Mouse (Mus musculus) ovary, postnatal 36 days (tissue): ENCODE results near the gene Mrpl37.
"Not testable (repeated sequence)": the region's sequence is repeated elsewhere in the genome, so short reads cannot be mapped to it uniquely, and the experiment has no call there.

Experiments used
- DNase-seq: peaks from one replicate; pipeline ENCODE4 v3.0.0; 2022; ENCODE audit warnings: low spot score, mixed read lengths

Mrpl37 gene

GRCm38 (mm10) chr4:107066252-107067124 is at the start of gene Mrpl37, which contains the start of gene Cyb5rl:
Gene Mrpl37, minus strand, starts transcription at chr4:107066868.
Gene Cyb5rl, plus strand, starts transcription at chr4:107066988.
- peak; percentile 92 for DNase-seq

- no peak for DNase-seq
These were observed 47.6 kb upstream of the Mrpl37 start for GRCm38 (mm10) chr4:107114278-107114677.

- not testable (repeated sequence) for DNase-seq
These were observed 42.5 kb upstream of the Mrpl37 start for GRCm38 (mm10) chr4:107109181-107109580.

GRCm38 (mm10) chr4:107108291-107108731 is 41.6 kb upstream of the Mrpl37 start:
- DNase-seq = peak; percentile 49

- no peak for DNase-seq
These were observed 40.1 kb upstream of the Mrpl37 start for GRCm38 (mm10) chr4:107106777-107107176.

GRCm38 (mm10) chr4:107102220-107102619 is 35.6 kb upstream of the Mrpl37 start:
- DNase-seq = no peak

- DNase-seq = no peak
These were observed 32.3 kb upstream of the Mrpl37 start for GRCm38 (mm10) chr4:107098791-107099525.

GRCm38 (mm10) chr4:107098375-107098774 is 31.7 kb upstream of the Mrpl37 start:
- DNase-seq = no peak

- DNase-seq = peak; percentile 24
These were observed 31.2 kb upstream of the Mrpl37 start for GRCm38 (mm10) chr4:107097871-107098270.

GRCm38 (mm10) chr4:107096841-107097373 is 30.2 kb upstream of the Mrpl37 start, which contains the start of gene Cdcp2:
Gene Cdcp2, plus strand, starts transcription at chr4:107096891.
- DNase-seq = no peak

- DNase-seq = no peak
These were observed 29.4 kb upstream of the Mrpl37 start for GRCm38 (mm10) chr4:107096043-107096442.

- DNase-seq = no peak
These were observed 28.0 kb upstream of the Mrpl37 start for GRCm38 (mm10) chr4:107094484-107095187.

GRCm38 (mm10) chr4:107091696-107092095 is 25.0 kb upstream of the Mrpl37 start:
- peak; percentile 57 for DNase-seq

- no peak for DNase-seq
These were observed 18.2 kb upstream of the Mrpl37 start for GRCm38 (mm10) chr4:107084858-107085257.

GRCm38 (mm10) chr4:107084343-107084742 is 17.7 kb upstream of the Mrpl37 start:
- DNase-seq = no peak

- no peak for DNase-seq
These were observed 16.5 kb upstream of the Mrpl37 start for GRCm38 (mm10) chr4:107083126-107083525.

- no peak for DNase-seq
These were observed 15.5 kb upstream of the Mrpl37 start for GRCm38 (mm10) chr4:107082185-107082584.

GRCm38 (mm10) chr4:107079716-107080115 is 13.0 kb upstream of the Mrpl37 start:
- no peak for DNase-seq

GRCm38 (mm10) chr4:107078894-107079293 is 12.2 kb upstream of the Mrpl37 start:
- no peak for DNase-seq

- DNase-seq = no peak
These were observed 8.8 kb upstream of the Mrpl37 start for GRCm38 (mm10) chr4:107075456-107075855.

GRCm38 (mm10) chr4:107072343-107072742 is 5.7 kb upstream of the Mrpl37 start:
- no peak for DNase-seq
